Mouse (Mus musculus) lung, adult 2 months (tissue): ENCODE measurements at regions not wholly inside any gene's neighbourhood (a gene's known extent, or its start where the extent isn't known, plus 50 kb on each side); places are given as distances from the start of the nearest gene placed in this dataset.

Source experiments
- DNase-seq: peaks from one replicate; pipeline ENCODE4 v3.0.0; 2022
- H3K4me1 ChIP-seq: fragments of 200-500 bp; 2 replicates; pipeline ENCODE4 v1.6.1; 2011; ENCODE audit warnings: low read length; ENCODE audit not compliant: control insufficient read depth, insufficient read depth
- H3K4me3 ChIP-seq: fragments of 200-500 bp; replicated peaks from 2 replicates; pipeline ENCODE3; 2011; ENCODE audit warnings: low read depth, mild to moderate bottlenecking, control low read depth, low read length; ENCODE audit errors: extremely low read depth
- CTCF ChIP-seq: fragments of 200-500 bp; IDR thresholded peaks from 2 replicates; pipeline ENCODE4 v1.5.1; 2011; ENCODE audit warnings: mild to moderate bottlenecking, low read length, control low read depth; ENCODE audit not compliant: insufficient read depth
- POLR2A ChIP-seq: fragments of 200-500 bp; IDR thresholded peaks from 2 replicates; pipeline ENCODE4 v1.6.1; 2011; ENCODE audit warnings: low read depth, mild to moderate bottlenecking, control low read depth, low read length, borderline replicate concordance; ENCODE audit errors: extremely low read depth
- WGBS: fragments of 180-500 bp; shearing (Covaris S2); methylation state at CpG from one replicate; pipeline ENCODE4 v1.1.7; 2018; 5-methylcytosine and 5-hydroxymethylcytosine counted together

DNA sequence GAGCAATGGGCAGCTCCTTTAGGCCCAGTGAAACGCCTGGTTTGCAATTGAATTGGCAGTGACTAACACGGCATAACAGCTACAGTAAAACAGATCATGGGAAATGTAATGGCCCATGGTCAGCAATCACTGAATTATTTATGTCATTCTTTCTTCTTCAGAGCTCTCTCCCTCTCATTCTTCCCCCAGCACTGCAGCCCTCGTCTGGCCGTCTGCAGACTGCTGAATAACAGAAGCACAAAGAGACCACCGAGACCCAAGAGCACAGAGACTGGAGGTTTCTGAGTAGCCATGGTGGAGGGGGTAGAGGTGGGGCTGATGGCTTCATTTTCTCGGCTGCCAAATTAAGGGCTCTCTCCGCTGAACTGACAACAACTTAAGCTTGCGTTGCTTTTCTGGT, 130.7 kb upstream of the Tle3 start:
- no peak for DNase-seq
- no peaks in the 10 kb centered on the region for H3K4me1 ChIP-seq
- no peak for TF ChIP-seq CTCF
- no peak for TF ChIP-seq POLR2A
- WGBS, result 79% methylated on average over 8 of the region's 8 CpGs
- no peak overlapping the region for H3K4me3 ChIP-seq

DNA sequence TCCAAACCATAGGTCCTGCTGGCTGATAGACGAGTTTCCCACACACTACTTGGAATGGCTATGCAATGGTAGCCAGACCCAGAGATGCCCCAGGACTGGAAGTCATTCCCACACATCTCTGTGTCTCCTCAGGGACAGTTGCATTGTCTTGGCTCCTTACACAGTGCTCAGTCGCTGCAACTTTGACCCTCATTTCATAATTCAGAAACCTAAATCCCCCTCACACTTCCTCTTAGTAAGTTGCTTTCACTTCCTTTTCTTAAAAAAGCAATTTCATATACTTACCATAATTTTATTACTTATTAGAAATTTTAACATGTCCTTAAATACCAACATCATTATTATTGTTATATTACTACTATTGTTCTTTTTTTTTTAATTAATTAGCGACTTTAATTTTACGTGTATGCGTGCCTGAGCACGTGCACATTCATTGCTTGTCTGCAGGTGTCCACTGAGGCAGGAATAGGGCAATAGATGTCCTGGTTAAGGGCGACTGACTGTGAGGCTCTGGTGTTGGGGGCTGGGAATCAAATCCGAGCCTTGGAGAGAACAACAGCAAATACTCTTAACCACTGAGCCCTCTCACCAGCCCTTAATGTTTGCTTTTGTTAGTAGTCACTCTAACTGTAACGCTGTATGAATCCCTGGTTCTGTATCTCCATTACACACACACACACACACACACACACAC, 129.9 kb upstream of the Tle3 start:
- no peak overlapping the region for H3K4me3 ChIP-seq
- TF ChIP-seq CTCF (no peak), POLR2A (no peak)
- WGBS, result 69% methylated on average over 9 of the region's 9 CpGs
- H3K4me1 ChIP-seq, result no peaks in the 10 kb centered on the region
- DNase-seq, result no peak

DNA sequence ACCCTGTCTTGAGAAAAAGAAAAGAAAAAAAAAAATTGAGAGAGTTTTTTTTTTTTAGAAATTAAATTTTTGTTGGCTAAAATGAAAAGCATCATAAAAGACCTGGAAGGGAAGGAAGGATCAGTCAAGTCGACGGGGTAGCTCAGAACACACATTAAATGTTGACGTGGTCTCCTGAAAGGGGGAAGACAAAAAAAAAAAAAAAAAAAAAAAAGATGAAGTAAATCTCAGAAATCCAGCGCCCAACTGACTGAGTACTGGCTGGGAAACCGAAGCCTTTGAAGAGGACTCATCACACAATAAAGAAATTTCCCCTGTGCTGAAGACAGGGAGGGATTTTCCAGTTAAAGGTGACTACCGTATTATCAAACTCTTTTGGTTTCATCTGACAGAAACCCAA, 128.9 kb upstream of the Tle3 start:
- no peak for TF ChIP-seq CTCF
- no peak for TF ChIP-seq POLR2A
- 82% methylated on average over 6 of the region's 6 CpGs for WGBS
- Histone ChIP-seq H3K4me1 (no peaks in the 10 kb centered on the region), H3K4me3 (no peak overlapping the region)
- no peak for DNase-seq

DNA sequence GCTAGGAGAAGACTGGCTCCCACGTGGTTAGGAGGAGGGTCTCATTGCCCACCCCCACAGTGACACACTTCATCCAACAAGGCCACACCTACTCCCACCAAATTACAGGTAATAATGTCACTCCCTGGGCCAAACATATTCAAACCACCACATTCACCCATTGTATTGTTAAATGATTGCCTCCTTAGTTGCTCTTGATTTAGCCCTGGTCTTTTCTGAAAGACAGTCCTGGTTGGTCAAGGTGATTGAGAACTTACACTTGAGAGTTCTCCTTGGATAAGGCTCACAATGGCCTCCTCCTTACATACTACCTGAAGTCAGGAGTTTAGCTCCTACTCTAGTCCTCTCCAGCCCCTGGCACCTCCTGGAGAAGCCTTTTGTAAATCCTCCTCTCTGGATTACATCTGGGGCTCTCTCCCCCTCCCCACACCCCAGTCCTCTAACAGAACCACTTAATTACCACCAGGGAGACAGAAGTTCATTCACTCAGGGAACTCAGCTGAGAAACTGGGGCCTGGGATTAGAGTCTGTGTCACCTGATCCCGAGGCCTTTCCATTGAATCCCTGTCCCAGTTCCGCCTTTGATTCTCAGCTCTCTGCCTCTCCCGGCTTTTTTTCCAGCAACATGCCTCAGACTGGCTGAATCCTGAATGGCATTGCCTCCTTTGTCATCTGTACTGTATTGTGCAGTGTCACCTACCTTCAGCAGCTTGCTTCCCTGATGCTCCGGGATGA, 122.3 kb upstream of the Tle3 start:
- no peak overlapping the region for H3K4me3 ChIP-seq
- 77% methylated on average over 5 of the region's 5 CpGs for WGBS
- DNase-seq, result no peak
- no peak for TF ChIP-seq POLR2A
- no peak for TF ChIP-seq CTCF
- H3K4me1 ChIP-seq, result no peaks in the 10 kb centered on the region

DNA sequence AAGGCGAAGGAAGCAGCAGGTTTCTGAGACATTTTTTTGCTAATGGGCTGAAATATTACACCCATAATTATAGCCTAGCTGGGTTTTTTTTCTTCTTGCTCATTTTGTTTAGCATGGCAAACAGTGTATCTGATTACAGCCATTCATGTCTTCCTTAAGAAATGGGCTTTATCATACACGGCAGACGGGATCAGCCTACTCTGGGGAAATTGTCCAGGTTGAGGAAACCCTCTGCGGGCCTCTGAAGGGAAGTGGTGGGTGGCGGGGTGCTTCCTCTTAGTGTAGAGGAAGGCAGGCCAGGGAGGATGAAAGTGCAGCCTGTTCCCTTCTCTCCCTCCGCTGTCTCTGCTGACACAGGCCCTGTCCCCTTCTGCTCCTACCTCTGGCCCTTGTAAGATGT, 120.6 kb upstream of the Tle3 start:
- Histone ChIP-seq H3K4me1 (no peaks in the 10 kb centered on the region), H3K4me3 (no peak overlapping the region)
- WGBS, result 51% methylated on average over 6 of the region's 6 CpGs
- no peak for TF ChIP-seq POLR2A
- TF ChIP-seq CTCF, result no peak
- DNase-seq, result no peak

DNA sequence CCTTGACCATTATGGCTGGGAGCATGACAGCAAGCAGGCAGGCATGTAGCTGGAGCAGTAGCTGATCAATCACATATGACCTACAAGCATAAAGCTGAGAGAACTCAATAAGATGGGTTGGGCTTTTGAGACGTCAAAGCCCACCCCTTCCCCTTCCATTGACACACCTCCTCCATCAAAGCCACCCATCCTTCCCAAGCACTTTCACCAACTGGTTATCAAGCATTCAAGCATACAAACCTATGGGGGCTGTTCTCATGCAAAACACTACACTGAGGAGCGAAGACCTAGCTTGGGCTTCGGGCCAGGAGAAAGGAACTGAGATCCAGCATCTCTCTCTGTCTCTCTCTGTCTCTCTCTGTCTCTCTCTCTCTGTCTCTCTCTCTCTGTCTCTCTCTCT, 118.4 kb upstream of the Tle3 start:
- no peaks in the 10 kb centered on the region for H3K4me1 ChIP-seq
- 77% methylated on average over 3 of the region's 3 CpGs for WGBS
- TF ChIP-seq POLR2A (no peak), CTCF (no peak)

DNA sequence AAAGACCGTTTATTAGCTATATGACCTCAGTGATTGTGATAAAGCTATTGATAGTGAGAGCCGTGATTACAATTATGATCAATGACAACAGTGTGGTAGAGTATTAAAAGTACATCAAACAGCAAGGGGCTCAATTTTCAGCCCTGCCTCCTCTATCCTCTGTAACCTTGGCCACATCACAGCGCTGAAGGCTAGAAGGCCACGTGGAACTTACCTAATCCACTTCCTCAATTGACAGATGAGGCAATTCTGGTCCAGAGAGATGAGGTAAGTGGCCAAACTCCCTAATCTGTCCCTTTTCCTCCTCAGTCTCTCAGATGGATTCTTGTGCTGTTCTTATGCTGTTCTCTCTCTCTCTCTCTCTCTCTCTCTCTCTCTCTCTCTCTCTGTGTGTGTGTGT, 114.7 kb upstream of the Tle3 start:
- H3K4me3 ChIP-seq, result no peak overlapping the region
- no peak for TF ChIP-seq POLR2A
- TF ChIP-seq CTCF, result no peak
- WGBS, result 56% methylated on average over 4 of the region's 4 CpGs
- DNase-seq, result no peak
- no peaks in the 10 kb centered on the region for H3K4me1 ChIP-seq

More for the DNA sequence above, 118.4 kb upstream of the Tle3 start:
- DNase-seq, result no peak
- no peak overlapping the region for H3K4me3 ChIP-seq

DNA sequence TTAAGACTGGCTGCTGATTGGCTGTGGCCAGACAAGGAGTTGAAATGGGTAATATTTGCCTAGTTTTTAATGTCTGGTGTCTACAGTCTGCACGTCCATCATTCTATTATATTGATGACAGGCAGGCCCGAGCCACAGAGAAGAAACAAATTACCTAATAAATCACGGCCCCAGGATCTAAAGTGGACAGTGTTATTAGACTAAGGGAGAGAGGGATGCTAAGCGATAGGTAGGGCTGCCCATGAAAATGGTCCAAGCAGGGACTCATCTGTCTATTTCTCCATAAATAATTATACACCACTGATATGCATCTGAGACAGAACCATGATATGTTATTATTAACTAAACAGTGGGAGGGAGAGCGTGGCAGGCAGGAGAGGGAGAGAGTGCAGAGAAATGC, 114.1 kb upstream of the Tle3 start:
- H3K4me3 ChIP-seq, result no peak overlapping the region
- no peak for DNase-seq
- TF ChIP-seq CTCF (no peak), POLR2A (no peak)
- no peaks in the 10 kb centered on the region for H3K4me1 ChIP-seq
- 76% methylated on average over 5 of the region's 5 CpGs for WGBS

DNA sequence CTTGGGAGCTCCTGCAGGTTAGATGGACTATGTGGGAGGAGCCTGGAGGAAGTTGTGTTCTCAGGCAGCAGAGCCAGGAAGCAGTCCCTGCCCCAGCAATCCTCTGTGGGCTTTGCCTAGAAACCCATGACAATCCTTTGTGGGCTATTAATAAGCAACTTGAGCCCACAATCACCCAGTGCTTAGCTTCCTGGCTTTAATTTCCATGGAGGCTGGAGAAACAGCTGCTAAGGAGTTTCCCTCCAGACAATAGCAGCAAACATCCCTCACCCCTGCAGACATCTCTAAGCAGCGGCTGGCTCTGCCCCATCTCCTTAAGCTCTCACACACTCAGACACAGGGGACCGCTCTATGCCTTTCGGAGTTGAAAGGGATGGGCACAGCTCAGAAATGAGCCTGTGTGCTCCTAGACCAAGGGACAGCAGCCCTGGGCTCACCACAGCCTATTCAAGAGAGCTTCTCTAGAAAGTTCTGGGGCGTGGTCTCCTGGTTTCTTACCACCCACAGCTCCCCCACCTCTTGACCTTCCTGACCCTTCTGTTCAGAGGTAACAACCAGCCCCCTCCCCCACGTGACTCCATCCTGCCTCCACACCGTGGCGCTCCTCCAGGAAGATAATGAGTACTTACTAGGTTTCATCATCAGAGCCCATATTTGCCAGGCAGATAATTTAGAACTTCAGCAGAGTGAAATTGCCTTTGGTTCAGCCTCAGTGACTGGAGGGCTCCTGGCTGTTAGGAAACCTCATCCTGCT, 112.6 kb upstream of the Tle3 start:
- no peak for DNase-seq
- Histone ChIP-seq H3K4me1 (no peaks in the 10 kb centered on the region), H3K4me3 (no peak overlapping the region)
- TF ChIP-seq CTCF (no peak), POLR2A (no peak)
- WGBS, result 29% methylated on average over 7 of the region's 7 CpGs

DNA sequence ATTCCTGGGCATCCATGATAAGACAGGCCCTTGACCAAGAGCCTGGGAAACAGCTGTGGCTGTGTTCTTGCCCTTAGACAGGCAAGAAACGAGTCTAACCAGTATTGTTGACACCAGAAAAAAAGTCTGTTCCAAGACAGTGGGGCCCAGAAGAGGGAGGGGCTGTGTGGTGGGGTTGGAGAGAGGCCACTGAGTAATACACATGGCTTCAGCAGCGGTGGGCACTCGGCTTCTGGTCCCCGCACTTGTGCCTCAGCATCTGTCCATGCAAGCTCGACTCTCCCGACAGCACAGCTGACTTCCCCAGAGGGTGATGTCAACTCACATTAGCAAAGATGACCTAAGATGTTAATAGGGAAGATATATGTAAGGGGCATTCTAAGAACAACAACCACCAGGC, 110.9 kb upstream of the Tle3 start:
- 56% methylated on average over 6 of the region's 6 CpGs for WGBS

More for the DNA sequence above, 110.9 kb upstream of the Tle3 start:
- no peaks in the 10 kb centered on the region for H3K4me1 ChIP-seq
- TF ChIP-seq CTCF, result no peak
- no peak overlapping the region for H3K4me3 ChIP-seq
- no peak for DNase-seq
